Mouse (Mus musculus): ENCODE measurements around the gene Ikzf3.

DNA sequence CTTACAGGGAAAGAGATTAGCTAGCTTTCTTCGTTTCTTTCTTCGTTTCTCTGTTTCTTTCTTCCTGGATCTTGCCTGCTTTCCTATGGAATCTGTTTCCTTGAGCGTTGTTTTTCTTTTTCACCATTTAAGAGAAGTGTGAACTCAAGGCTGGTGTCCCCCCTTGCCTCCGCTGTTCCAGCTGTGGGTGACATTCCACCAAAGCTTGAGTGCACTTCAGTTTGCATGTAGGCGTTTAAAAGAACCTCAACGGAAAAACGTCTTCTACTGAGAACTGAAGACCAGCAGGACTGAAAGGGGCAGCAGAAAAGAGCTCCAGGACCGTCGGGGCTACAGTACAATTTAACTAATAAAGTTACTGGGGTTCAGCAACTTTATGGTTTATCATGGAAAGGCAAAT lies 52.4 kb downstream of the Ikzf3 start:
- no peak for TF ChIP-seq POLR2A (IDR thresholded peaks at IDR 0.05; ENCODE audit: borderline replicate concordance, extremely low read depth, insufficient read depth, insufficient read length, poor library complexity, severe bottlenecking)
- no peak for TF ChIP-seq CTCF (IDR thresholded peaks at IDR 0.05; ENCODE audit: borderline replicate concordance, extremely low read depth, insufficient read depth, insufficient read length)

Data from brain, embryonic 14.5 days (tissue).